Mouse (Mus musculus) spleen, postnatal 14 days (tissue): ENCODE measurements around the gene Myo1e.

Experiments
- DNase-seq, 2 experiments: peaks; one replicate each; pipeline ENCODE4 v3.0.0; 2021 to 2022; ENCODE audit warnings: low spot score in 2 of 2

Gene Myo1e

DNA sequence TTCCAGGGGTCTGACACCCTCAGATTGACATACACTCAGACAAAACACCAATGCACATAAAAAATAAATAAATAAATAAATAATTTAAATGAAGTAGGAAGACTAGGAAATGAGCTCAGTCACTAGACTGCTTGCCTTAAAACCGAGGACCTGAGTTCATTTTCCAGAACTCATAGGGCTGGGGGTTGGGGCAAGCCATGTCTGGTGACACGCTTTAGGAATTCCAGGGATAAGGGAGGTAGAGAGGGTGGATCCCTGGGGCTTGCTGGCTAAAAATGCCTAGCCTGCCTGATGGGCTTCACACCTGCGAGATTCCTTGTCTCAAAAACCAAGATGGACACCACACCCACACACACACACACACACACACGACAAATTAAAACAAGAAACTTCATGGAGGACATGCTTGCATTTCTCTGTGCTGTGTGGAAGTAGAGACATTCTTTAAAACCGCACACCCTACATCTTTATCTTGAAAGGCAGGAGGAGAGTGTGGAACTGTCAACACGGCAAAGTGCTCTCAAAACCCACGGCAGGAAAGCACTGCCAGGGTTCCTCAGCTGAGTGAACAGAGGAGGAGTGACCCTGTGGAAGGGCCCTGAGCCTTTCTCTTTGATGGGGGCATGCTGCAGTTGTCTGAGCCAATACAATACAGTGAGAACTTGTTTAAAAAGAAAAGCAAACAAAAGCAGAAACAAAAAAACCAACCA lies 13.5 kb downstream of the Myo1e start:
- no peak for DNase-seq

DNA sequence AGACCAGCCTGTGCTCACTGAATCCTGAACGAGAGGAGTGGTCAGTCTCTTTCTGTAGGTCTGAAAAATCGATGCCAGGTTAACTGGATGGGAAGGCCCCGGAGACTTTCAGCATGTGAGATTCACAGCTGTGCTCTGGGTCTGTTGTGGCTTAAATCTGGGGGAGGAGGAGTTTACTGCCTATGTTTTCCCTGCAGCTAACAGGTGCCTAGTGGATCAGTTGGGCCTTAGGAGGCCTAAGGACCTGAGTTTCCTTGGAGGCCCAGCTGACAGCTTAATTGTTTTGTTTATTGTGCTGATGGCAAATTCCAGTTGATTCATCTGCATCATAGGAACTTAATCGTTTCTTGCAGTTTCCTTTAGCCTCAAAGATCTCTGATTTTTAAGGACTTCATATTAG lies 16.0 kb downstream of the Myo1e start:
- DNase-seq, result no peak

DNA sequence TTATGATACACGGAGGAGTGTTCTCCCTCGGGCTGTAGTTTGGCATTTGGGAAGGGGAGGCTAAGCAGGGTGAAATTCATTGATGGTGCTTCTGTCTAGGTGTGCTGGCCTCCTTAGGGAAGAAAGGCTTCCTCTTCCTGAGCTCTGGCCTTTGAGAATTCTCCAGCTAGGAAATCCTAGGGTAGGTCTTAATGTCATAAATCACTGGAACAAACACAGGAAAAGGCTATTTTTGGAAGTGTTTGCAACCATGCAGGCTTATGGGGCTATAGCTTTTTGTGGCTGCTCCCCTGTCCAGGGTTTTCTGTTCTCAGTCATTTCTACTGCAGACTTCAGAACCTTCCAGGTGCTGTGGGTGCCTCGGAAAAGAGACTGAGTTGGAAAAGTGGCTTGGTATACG lies 16.9 kb downstream of the Myo1e start:
- no peak for DNase-seq

DNA sequence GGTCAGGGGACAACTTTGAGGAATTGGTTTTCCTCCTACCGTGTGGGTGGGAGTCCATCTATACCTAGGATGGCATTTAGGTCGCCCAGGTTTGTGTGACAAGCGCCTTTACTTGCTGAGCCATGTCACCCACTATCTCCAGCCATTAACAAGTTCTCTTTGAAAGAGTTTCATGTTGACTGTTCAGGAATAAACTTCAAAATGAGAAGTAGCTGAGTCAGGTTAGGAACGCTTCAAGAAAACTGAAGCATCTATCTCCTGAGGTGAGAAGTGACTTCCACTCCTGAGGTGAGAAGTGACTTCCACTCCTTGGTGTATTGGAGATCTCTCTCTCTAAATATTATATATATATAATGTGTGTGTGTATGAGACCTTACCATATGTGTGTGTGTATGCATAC lies 19.2 kb downstream of the Myo1e start:
- no peak for DNase-seq

DNA sequence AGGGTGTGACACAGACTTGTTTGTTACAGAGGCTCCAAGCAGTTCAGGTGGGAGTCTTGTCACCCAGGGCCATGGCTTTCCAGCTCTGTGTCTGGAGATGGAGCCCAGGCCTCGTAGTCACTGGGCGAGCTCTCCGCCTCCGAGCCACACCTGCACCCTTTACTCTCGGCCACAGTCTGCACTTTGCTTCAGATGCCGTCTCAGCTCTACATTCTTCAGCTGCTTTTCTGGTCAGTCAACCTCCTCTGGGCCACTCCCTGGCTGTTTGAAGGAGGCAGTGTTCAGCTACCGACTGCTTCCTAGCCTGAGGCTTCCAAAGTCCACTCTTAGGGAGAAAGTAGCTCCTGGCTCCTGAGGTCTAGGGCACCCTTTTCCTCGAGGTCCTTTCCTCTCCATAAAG lies 22.7 kb downstream of the Myo1e start:
- DNase-seq, result no peak

DNA sequence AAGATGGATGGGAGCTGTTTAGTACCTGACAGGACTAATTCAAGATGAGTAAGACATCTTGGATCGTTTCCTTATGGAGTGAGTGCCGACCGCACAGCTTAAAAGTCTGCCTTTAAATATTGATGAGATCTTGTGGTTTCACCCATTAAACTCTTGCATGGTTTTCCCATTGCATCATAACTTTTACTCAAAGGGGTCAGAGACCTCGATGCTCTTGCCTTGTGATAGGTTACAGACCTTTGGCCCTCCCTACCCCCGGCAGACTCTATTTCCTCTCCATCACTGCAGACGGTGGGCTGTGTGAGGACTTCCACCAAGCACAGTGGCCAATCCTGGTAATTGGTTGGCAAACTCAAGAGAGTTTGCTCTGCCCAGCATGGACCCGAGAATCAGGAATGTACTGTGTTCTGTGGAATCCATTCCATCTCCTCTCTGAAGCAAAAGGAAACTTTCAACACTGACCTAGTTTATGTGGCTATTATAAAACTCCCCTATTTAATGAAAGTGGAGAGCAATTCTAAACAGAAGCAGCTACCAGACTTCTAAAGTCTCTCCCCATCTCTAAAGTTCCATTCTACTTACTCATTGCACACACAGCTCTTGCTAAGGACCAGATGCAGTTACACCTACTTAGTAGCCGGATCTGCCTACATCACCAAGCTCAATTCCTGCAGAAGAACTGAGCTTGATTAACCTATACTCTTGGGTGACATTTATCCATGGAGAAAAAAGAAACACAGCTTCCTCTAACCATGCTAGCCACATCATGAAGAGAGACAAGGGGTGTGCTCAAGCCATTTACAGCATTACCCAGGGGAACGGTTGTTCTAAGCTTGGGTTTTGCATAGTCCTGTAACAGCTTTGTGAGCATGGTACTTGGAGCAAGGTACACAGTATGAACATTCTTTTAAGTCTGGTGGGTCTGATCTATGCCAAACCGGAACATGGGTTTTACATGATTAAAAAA lies 25.2 kb downstream of the Myo1e start:
- no peak for DNase-seq

DNA sequence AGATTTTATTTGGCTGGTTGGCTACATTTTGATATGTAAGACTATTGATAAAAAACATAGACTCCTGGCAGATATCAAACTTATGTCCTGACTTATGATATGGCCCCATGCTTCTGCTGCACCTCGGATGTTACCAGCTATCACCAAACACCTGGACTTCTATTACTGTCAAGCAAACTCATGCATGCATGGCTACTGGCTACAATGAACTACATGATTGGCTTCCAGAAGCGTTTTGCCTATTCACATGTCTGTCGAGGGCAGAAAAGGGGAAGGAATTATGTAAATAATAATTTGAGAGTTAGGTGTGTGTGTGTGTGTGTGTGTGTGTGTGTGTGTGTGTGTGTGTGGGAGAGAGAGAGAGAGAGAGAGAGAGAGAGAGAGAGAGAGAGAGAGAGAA lies 30.0 kb downstream of the Myo1e start:
- DNase-seq, result no peak

DNA sequence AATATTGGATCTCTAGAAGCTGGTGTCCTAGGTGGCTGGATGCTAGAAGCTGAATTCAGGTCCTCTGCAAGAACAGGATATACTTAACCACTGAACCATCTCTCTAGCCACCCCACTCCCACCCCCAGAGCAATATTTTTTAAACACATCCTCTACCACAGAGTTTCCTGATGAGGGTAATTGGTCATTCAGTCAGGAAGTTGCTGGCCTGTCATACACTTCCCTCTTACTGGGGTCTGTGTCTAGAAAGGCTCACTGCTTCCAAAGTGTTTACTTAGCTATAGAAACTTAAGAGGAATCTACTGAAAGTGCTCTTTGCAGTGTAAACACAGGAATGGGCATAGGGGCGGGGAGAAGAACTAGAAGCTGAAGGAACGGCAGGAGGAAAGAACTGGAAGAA lies 30.4 kb downstream of the Myo1e start:
- DNase-seq, result no peak

DNA sequence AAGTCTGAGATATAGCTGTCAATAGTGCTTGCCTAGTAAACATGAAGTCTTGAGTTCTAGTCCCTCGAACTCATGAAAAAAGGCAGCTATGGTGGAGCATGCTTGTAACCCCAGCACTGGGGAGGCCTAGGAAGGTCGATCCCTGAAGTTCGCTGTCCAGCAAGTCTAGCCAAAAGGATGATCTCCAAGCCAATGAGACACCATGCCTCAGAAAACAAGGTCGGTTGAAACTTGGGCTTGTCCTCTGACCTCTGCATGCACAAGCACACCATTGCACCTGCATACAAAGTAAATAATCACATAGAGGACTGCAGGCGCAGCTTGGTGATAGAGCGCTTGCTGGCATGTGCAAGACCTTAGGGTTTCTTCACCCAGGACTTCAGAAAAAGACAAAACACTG lies 31.2 kb downstream of the Myo1e start:
- no peak for DNase-seq

DNA sequence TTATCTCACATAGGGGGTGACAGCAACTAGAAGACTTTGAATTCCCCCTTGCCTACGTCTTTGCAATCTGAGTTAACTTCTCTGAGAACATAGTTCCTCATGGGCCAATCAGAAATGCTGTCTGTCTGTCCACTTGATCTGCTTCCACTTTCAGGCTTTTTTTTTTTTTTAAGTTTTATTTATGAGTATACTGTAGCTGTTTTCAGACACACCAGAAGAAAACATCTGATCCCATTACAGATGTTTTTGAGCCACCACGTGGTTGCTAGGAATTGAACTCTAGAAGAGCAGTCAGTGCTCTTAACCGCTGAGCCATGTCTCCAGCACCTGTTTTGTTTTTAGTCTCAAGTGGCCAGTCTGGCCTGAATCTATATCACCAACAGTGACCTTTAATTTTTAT lies 32.1 kb downstream of the Myo1e start:
- no peak for DNase-seq

DNA sequence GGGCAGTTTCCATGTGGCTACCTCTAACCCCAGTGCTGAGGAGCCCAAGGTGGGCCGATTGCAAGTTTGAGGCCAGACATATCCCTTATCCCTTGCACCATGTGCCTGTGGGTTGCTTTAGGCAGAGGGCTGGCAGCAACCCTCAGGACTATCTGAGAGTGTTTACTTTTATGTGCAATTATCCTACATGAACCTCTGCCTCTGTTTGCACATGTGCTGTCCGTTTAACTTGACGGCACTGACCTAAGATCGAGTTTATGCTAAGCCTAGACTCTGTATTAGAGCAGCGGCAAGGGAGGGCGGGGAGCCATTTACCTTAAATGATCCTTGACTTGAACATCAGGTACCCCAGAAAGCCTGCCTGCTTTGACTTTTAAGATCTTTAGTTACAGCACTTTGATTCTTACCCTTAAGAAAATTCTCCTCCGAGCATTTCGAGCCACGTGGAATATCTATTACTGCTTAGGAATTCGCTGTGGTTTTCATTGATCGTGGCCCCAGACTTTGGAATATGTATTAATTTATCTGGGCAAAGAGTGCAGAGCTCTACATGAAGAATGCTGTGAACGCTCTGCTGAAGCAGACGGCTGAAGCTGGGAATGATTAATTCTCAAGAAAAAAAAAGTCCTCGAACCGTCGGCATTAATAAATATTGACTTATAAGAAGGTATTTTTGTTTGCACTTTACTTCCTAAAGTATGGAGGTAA lies 33.7 kb downstream of the Myo1e start:
- DNase-seq, result no peak

DNA sequence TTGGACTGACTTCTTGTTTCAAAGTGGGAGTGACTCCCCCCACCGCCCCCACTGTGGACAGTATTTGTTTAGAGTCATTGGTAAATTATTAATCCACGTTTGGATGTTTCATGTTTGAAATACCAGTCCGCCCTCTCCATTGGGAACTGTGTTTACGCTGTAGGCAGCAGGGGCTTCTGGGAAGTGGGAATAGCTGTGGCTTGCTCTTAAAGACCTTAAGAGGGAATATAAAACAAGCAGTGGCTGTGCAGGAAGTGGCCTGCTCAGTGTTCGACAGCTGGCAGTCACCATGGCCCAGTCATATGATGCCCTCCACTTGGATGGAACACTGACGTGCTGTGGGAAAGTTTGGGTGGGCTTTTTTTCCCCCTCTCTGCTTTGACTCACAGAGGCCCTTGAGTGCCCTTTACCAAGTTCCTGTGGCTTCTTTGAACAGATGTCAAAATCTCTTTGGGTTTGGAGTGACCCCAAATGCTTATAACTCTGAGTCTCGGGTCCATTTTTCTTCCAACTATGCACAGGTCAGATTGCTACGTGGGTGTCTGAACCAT lies 34.3 kb downstream of the Myo1e start:
- DNase-seq, result no peak

DNA sequence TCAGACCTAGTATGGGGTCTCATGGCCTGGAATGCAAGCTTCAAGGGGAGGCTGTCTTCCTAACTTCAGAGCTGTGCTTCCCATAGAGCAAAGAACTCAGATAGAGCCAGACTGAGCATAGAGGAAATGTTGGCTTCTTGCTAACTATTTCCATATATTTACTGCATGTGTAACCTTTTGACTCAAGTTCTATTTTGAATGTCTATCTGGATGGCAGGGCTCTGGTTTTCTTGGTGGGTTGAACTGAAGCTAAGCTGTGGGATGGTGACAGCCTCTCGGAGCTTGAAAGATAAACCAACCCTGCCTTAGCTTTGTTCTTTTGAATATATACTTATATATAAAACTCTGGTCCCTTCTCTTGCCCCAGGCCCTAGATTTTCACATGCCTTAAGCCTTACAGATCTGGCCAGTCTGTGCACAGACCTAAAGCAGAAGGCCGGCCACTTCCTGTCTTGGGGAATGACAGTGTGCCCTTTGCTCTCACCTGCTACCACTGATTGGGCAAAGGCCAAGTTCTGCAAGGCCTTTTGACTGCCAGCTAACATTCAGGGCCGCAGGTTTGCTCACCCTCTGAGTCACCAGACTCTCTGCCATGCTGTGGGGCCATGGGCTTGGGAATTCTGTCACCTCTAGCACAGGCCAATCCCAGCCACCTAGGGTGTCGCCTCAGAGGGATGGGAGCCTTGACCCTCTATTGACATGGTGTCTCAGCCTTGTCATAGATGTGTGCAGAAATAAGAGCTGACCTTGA lies 35.1 kb downstream of the Myo1e start:
- no peak for DNase-seq

DNA sequence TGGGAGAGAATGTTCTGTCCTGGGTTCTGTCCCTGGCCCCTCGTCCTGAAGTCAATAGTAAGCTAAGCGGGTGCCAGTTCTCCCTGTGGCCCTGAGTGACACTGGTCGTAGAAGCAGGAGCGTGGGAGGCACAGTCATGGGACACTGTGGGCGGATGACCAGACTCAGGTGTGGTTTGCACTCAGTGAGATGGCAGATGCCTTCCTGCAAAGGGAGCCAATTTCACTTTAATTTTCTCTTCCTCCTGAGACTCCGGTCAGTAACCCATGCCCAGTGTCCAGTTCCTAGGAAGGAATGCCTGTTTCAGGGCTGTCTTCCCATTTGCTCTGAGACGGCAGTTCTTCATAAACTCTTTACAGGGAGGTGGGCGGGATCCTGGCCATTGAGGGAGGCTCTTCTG lies 36.1 kb downstream of the Myo1e start:
- no peak for DNase-seq

DNA sequence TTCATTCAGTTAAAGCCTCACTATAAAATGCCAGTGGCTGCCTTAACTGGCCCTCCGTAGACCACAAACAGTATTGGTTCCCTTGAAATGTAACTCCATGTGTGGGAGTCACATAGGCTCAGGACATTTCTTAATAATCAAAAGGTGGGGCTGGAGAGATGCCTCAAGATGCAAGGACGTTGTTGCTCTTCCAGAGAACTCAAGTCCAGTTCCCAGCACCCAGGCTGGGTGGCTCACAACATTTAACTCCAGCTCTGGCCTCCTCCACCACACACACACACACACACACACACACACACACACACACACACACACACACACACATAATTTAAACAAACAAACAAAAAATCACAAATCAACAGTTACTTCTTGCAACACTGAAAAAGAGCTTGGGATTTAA lies 36.6 kb downstream of the Myo1e start:
- DNase-seq, result no peak

DNA sequence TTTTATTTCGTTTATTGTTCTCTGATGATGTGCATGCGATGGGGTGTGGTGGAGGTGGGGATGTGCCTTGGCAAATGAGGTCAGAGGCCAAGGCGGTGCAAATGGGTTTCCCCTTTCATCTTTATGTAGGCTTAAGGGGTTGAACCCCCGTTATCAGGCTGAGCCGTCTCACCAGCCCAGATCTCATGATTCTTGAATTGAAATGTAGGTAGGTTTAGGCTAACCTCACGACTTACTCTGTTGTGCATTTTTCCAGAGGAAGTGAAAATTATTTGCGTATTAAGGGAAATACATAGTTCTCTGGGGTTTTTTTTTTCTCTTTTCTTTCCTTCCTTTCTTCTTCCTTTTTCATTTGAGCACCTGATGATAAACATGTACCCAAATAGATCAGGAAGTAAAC lies 37.0 kb downstream of the Myo1e start:
- DNase-seq, result no peak

DNA sequence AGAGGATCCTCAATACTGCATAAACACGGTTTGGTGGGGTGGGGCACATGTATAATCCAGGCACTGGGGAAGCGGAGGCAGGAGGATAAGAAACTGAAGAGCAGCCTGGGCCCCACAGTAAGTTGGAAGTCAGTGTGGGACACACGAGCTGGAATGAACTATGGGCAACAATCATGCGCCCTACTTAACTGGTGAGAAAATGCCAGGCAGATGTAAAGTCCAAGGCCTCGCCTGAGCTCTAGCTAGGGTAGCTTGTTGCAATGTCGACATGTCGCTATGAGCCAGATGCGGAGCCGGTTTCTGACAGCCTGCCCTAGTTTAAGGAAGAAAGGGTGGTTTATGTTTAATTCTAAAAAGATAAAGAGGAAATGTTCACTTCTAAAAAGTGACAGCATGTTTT lies 37.9 kb downstream of the Myo1e start:
- DNase-seq, result no peak

DNA sequence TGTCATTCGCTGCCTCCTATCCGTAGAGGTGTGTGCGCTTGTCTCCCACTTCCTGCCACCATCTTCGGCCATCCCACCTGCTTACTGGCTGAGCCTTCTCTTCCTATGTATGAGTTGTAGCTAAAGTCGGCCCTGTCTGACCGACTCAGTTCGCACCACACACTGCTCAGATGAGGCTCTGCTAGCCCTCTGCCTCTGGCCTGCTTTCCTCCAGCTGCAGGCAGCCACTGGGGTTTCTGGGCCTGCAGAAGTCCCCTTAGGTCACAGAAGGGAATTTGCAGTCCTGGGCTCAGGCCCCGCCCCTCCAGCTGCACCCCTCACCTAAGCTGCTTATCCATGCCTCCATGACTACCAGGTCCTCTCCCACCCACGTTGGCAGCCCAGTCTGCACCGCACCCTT lies 39.3 kb downstream of the Myo1e start:
- DNase-seq, result no peak

DNA sequence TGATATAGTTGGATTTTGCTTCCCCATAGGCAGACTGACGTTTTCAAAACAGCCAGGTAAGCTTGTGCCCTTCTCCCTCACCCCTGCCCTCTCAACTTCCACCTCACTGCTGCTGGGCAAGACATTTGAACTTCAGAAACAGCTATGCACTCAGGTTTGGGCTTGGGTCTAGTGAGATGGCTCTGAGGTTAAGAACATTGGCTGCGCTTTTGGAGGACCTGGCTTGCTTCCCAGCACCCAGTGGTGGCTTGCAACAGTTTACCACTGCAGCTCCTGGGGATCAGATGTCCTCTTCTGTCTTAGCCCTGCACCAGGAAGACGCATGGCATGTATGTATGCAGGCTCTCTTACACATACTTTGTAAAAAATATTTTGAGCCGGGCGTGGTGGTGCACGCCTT lies 40.9 kb downstream of the Myo1e start:
- DNase-seq, result no peak

DNA sequence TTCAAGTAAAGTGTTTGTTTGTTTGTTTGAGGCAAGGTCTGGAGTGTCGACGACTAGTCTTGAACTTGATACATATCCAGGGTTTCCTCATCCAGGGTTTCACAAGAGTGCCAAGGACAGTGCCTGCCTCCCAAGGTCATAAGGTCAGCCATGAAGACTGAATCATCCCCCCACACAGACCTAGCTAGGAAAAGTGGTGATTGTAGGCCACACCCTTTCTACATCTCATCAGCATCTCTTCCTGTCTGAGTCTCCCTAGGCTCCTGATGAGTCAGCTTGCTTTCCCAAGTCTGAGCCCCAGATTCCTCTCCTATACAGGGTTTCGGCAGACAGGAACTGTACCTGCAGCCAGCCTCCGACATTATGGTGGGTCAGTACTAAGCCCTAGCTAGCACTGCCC lies 41.7 kb downstream of the Myo1e start:
- no peak for DNase-seq

DNA sequence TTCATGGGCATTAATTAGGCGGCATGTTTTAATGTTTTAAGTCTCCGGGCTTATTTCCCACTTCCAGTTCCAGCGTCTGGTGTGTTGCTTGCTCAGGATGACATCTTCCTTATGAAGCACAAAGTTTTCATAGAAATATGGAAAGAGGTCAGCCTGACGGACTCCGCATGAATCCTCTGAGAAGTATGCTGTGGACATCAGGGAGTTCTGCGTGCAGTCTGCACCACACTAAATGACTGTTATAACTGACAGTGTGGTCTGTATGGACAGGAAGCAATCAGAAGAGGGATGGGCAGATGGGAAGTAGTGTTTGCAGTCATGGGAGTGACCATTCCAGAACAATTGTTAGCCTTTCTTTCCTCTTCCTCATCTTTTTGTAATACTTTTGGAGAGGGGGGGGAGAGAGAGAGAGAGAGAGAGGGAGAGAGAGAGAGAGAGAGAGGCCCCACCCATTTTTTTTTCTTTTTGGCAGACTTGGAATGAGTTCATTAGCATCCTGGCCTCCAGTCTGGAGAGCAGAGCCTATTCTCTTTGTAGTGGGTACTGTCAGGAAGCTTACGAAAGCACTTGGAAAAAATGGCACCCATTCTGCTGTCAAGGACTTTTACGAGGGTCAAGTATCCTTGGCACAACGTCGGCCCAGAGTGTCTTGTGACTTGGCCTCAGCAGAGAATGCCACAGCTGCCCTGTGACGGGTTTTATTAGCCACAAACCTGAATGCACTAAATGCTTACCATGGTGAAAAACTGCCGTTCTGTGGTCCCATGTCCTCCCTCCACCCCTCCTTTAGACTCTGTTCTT lies 42.9 kb downstream of the Myo1e start:
- DNase-seq, result no peak
